Mouse (Mus musculus) liver, embryonic 14.5 days (tissue): ENCODE measurements around the gene Trim41.

Experiments
- CTCF ChIP-seq: IDR thresholded peaks from 2 replicates; pipeline ENCODE4 v1.5.1; 2016; ENCODE audit warnings: antibody characterized with exemption, low read depth, control low read depth
- EP300 ChIP-seq: IDR thresholded peaks from 2 replicates; pipeline ENCODE4 v1.6.1; 2016; ENCODE audit warnings: antibody characterized with exemption, low read depth

DNA sequence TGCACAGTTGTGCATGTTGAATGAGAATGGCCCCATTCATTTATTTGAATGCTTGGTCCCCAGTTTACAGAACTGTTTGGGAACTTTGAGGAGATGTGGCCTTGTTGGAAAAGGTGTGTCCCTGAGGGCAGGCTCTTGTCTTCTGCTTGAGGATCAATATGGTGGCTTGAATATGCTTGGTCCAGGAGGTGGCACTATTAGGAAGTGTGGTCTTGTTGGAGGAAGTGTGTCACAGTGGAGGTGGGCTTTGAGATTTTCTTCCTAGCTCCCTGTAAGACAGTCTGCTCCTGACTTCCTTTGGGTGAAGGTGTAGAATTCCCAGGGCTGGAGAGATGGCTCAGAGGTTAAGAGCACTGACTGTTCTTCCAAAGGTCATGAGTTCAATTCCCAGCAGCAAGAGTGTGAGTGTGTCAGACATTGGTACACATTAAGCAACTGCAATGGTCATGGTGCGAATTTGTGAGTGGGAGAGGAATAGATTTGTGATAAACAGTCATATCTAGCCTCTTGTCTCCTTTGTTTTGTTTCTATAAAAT, 45.7 kb upstream of the Trim41 start:
- TF ChIP-seq CTCF: no peak
- TF ChIP-seq EP300: no peak
